Mouse (Mus musculus) liver, embryonic 11.5 days (tissue): ENCODE results near the gene Eif5b. TPM values are rescaled to one million over a fixed set of nuclear protein-coding genes. Genes with fewer than 3 reads are reported as not detected.
"Not testable (repeated sequence)": the region's sequence is repeated elsewhere in the genome, so short reads cannot be mapped to it uniquely, and the experiment has no call there.

ENCODE experiments used
- ATAC-seq: fragments of 200-750 bp; cut with Nextera tagmentation; replicated peaks from 2 replicates; pipeline ENCODE4 v1.8.0; 2017; ENCODE audit warnings: moderate number of reproducible peaks, mild to moderate bottlenecking, moderate TSS enrichment, moderate library complexity; ENCODE audit not compliant: low FRiP score
- DNase-seq: peaks from one replicate; pipeline ENCODE4 v3.0.0-alpha.2; 2017; ENCODE audit warnings: low spot score
- H3K27ac ChIP-seq: fragments of 300-500 bp; sonication (generic); 2 replicates; pipeline ENCODE4 v1.5.1; 2014; ENCODE audit warnings: mild to moderate bottlenecking, low read depth, low read length, control low read depth
- H3K27me3 ChIP-seq: fragments of 300-500 bp; sonication (generic); replicated peaks from 2 replicates; pipeline ENCODE4 v1.6.1; 2014; ENCODE audit warnings: low read length, mixed read lengths; ENCODE audit not compliant: control insufficient read depth, insufficient read depth
- H3K36me3 ChIP-seq: fragments of 300-500 bp; sonication (generic); 2 replicates; pipeline ENCODE4 v1.6.1; 2014; ENCODE audit warnings: mild to moderate bottlenecking, low read length, moderate library complexity, mixed read lengths; ENCODE audit not compliant: control insufficient read depth, insufficient read depth
- H3K4me1 ChIP-seq: fragments of 300-500 bp; sonication (generic); replicated peaks from 2 replicates; pipeline ENCODE4 v1.6.1; 2014; ENCODE audit warnings: low read length, mixed read lengths; ENCODE audit not compliant: control insufficient read depth, insufficient read depth
- H3K4me2 ChIP-seq: fragments of 300-500 bp; sonication (generic); 2 replicates; pipeline ENCODE4 v1.6.1; 2014; ENCODE audit warnings: mild to moderate bottlenecking, control low read depth, moderate library complexity
- H3K4me3 ChIP-seq: fragments of 300-500 bp; sonication (generic); 2 replicates; pipeline ENCODE4 v1.5.1; 2014; ENCODE audit warnings: low read depth, low read length, control low read depth
- H3K9ac ChIP-seq: fragments of 300-500 bp; sonication (generic); 2 replicates; pipeline ENCODE4 v1.6.1; 2014; ENCODE audit warnings: low read depth, low read length, control low read depth
- H3K9me3 ChIP-seq: fragments of 300-500 bp; sonication (generic); 2 replicates; pipeline ENCODE4 v1.6.1; 2016; ENCODE audit warnings: low read length, inconsistent platforms, mixed read lengths; ENCODE audit not compliant: control insufficient read depth
- WGBS: fragments of 180-500 bp; shearing (Covaris S2); extraction: QIAGEN DNeasy Blood & Tissue Kit; methylation state at CpG from one replicate; pipeline ENCODE4 v1.1.7; 2014; 5-methylcytosine and 5-hydroxymethylcytosine counted together
- polyA plus RNA-seq: library from polyadenylated mRNA; unstranded; fragments of >200 nt; fragmentation: Nextera tagmentation; extraction: Ambion mirVana; gene quantifications from 2 replicates; pipeline ENCODE4 v1.2.1, GENCODE M21; 2014

Gene Eif5b
- polyA plus RNA-seq, 1 experiment from 2014 or later = 40.1 TPM

GRCm38 (mm10) chr1:38055176-38055575 is 57.4 kb downstream of the Eif5b start:
- WGBS = 90% methylated on average over 5 of the region's 5 CpGs
- Histone ChIP-seq H3K4me1 (no peaks in the 10 kb centered on the region), H3K27ac (no peak overlapping the region), H3K4me3 (no peak overlapping the region), H3K27me3 (no peaks in the 10 kb centered on the region), H3K36me3 (peaks cover 54% of the 10 kb centered on the region), H3K4me2 (no peak overlapping the region), H3K9ac (no peak overlapping the region), H3K9me3 (no peaks in the 10 kb centered on the region)
- DNase-seq (no peak), ATAC-seq (no peak)

GRCm38 (mm10) chr1:38058417-38058816 is 60.6 kb downstream of the Eif5b start:
- H3K4me1 ChIP-seq = no peaks in the 10 kb centered on the region
- no peaks in the 10 kb centered on the region for H3K27me3 ChIP-seq
- H3K9me3 ChIP-seq = no peaks in the 10 kb centered on the region
- peaks cover 50% of the 10 kb centered on the region for H3K36me3 ChIP-seq
- H3K4me3 ChIP-seq = no peak overlapping the region
- ATAC-seq (no peak), DNase-seq (no peak)
- H3K9ac ChIP-seq = no peak overlapping the region
- 80% methylated on average over 6 of the region's 6 CpGs for WGBS
- H3K4me2 ChIP-seq = no peak overlapping the region
- H3K27ac ChIP-seq = no peak overlapping the region

- not testable (repeated sequence) for H3K27me3 ChIP-seq, H3K9ac ChIP-seq, DNase-seq, H3K4me2 ChIP-seq, H3K27ac ChIP-seq, H3K4me3 ChIP-seq, H3K9me3 ChIP-seq, H3K4me1 ChIP-seq, ATAC-seq
- WGBS = 91% methylated on average over 2 of the region's 2 CpGs
- peaks cover 45% of the 10 kb centered on the region for H3K36me3 ChIP-seq
These were observed 64.3 kb downstream of the Eif5b start for GRCm38 (mm10) chr1:38062156-38062555.

- no peak overlapping the region for H3K4me3 ChIP-seq
- DNase-seq (no peak), ATAC-seq (no peak)
- H3K36me3 ChIP-seq = peaks cover 40% of the 10 kb centered on the region
- no peaks in the 10 kb centered on the region for H3K4me1 ChIP-seq
- no peak overlapping the region for H3K27ac ChIP-seq
- no peak overlapping the region for H3K4me2 ChIP-seq
- WGBS = 94% methylated on average over 10 of the region's 10 CpGs
- H3K27me3 ChIP-seq = no peaks in the 10 kb centered on the region
- no peak overlapping the region for H3K9ac ChIP-seq
- no peaks in the 10 kb centered on the region for H3K9me3 ChIP-seq
These were observed 69.5 kb downstream of the Eif5b start for GRCm38 (mm10) chr1:38067276-38067675.

- H3K27me3 ChIP-seq = no peaks in the 10 kb centered on the region
These were observed 73.5 kb downstream of the Eif5b start for GRCm38 (mm10) chr1:38071326-38071725.

GRCm38 (mm10) chr1:38081316-38081715 is 83.5 kb downstream of the Eif5b start:
- H3K9ac ChIP-seq = no peak overlapping the region
- ATAC-seq (no peak), DNase-seq (no peak)
- WGBS = 71% methylated on average over 8 of the region's 8 CpGs
- H3K27me3 ChIP-seq = no peaks in the 10 kb centered on the region
- no peak overlapping the region for H3K4me2 ChIP-seq
- no peak overlapping the region for H3K4me3 ChIP-seq
- peaks cover 9% of the 10 kb centered on the region; the same call in 1 of the 2 replicates for H3K36me3 ChIP-seq
- H3K27ac ChIP-seq = no peak overlapping the region
- no peaks in the 10 kb centered on the region for H3K4me1 ChIP-seq
- no peaks in the 10 kb centered on the region for H3K9me3 ChIP-seq

More at GRCm38 (mm10) chr1:38071326-38071725, 73.5 kb downstream of the Eif5b start:
- no peak overlapping the region for H3K27ac ChIP-seq
- WGBS = 71% methylated on average over 8 of the region's 8 CpGs
- no peaks in the 10 kb centered on the region for H3K4me1 ChIP-seq
- ATAC-seq (no peak), DNase-seq (no peak)
- no peak overlapping the region for H3K4me2 ChIP-seq
- no peak overlapping the region for H3K9ac ChIP-seq
- H3K4me3 ChIP-seq = no peak overlapping the region
- no peaks in the 10 kb centered on the region for H3K9me3 ChIP-seq
- H3K36me3 ChIP-seq = peaks cover 24% of the 10 kb centered on the region

GRCm38 (mm10) chr1:38103214-38103613 is 105.4 kb downstream of the Eif5b start:
- DNase-seq (no peak), ATAC-seq (no peak)
- no peaks in the 10 kb centered on the region for H3K27me3 ChIP-seq
- H3K36me3 ChIP-seq = peaks cover 12% of the 10 kb centered on the region
- H3K4me3 ChIP-seq = no peak overlapping the region
- H3K9me3 ChIP-seq = no peaks in the 10 kb centered on the region
- no peak overlapping the region for H3K4me2 ChIP-seq
- WGBS = 64% methylated on average over 1 of the region's 1 CpGs
- H3K4me1 ChIP-seq = peaks cover 4% of the 10 kb centered on the region; the same call in 1 of the 2 replicates
- H3K9ac ChIP-seq = no peak overlapping the region
- H3K27ac ChIP-seq = no peak overlapping the region

GRCm38 (mm10) chr1:38103813-38104212 is 106.0 kb downstream of the Eif5b start:
- peaks cover 8% of the 10 kb centered on the region; the same call in 1 of the 2 replicates for H3K36me3 ChIP-seq
- no peak overlapping the region for H3K27ac ChIP-seq
- no peaks in the 10 kb centered on the region for H3K9me3 ChIP-seq
- peaks cover 4% of the 10 kb centered on the region; the same call in 1 of the 2 replicates for H3K4me1 ChIP-seq
- DNase-seq (no peak), ATAC-seq (no peak)
- 51% methylated on average over 3 of the region's 3 CpGs for WGBS
- H3K4me3 ChIP-seq = no peak overlapping the region
- H3K9ac ChIP-seq = no peak overlapping the region
- H3K27me3 ChIP-seq = no peaks in the 10 kb centered on the region
- H3K4me2 ChIP-seq = no peak overlapping the region
